14 mouse cellular contexts compared by ENCODE assay signal in genomic region chr3:85592067-85592466, GRCm38 (mm10). TPM values are rescaled to one million over a fixed set of nuclear protein-coding genes. Genes with fewer than 3 reads are reported as not detected.
A peak's percentile ranks its signal among the peaks of the same experiment; 100 is the strongest.
DNase-seq lines count a peak whose midpoint lies in the region; ATAC-seq lines count a peak whose summit lies in the region.
"Had no signal": no experiment of that assay in that cellular context is flagged by ENCODE, and none has a peak within 500 bp of the region (broad histone marks: within the 10 kb centered on the region; RNA-seq: fewer than 3 reads in every experiment).

No protein-coding gene starts in this region.

- H3K27ac ChIP-seq in heart, embryonic 16.5 days (ENCODE audit: low read length): peak overlapping the region; percentile 71
- H3K27ac ChIP-seq in liver, embryonic 15.5 days (replicated peaks): no peak overlapping the region
- H3K27ac ChIP-seq: limb, embryonic 13.5 days; neural tube, embryonic 12.5 days had no signal

- H3K4me1 ChIP-seq in heart, embryonic 16.5 days (ENCODE audit: control insufficient read depth, insufficient read depth, low read length): peaks cover 25% of the 10 kb centered on the region
- H3K4me1 ChIP-seq in liver, embryonic 15.5 days (replicated peaks): peaks cover 26% of the 10 kb centered on the region
- H3K4me1 ChIP-seq: limb, embryonic 13.5 days; neural tube, embryonic 12.5 days had no signal

- 35% methylated on average over 4 of the region's 4 CpGs for WGBS in heart, embryonic 16.5 days
- 21% methylated on average over 4 of the region's 4 CpGs for WGBS in liver, embryonic 15.5 days (ENCODE audit: insufficient replicate concordance)

- intact Hi-C loops in heart, postnatal 14 days (cut with DNase I): no loop called here

- ATAC-seq in heart, embryonic 16.5 days (replicated peaks; ENCODE audit: extremely low read depth, insufficient read depth, low FRiP score): no peak; the same call in 1 of the 2 replicates
- peak; percentile 72 for ATAC-seq in liver, embryonic 15.5 days (ENCODE audit: insufficient read depth)
- ATAC-seq: CD4-positive, CD25-positive, alpha-beta regulatory T cell, adult 4 months; hindbrain, embryonic 16.5 days; lung, postnatal 0 days had no signal

- H3K36me3 ChIP-seq in heart, embryonic 16.5 days (ENCODE audit: control insufficient read depth, insufficient read depth): no peaks in the 10 kb centered on the region
- no peaks in the 10 kb centered on the region for H3K36me3 ChIP-seq in liver, embryonic 15.5 days (replicated peaks)
- H3K36me3 ChIP-seq: limb, embryonic 13.5 days; neural tube, embryonic 12.5 days had no signal

- no peaks in the 10 kb centered on the region for H3K27me3 ChIP-seq in heart, embryonic 16.5 days (ENCODE audit: control insufficient read depth, insufficient read depth, low read length)
- no peaks in the 10 kb centered on the region for H3K27me3 ChIP-seq in liver, embryonic 15.5 days
- H3K27me3 ChIP-seq: limb, embryonic 13.5 days; neural tube, embryonic 12.5 days had no signal

- H3K9me3 ChIP-seq in heart, embryonic 16.5 days (replicated peaks; ENCODE audit: control insufficient read depth, low read length): no peaks in the 10 kb centered on the region
- H3K9me3 ChIP-seq in liver, embryonic 15.5 days (replicated peaks): no peaks in the 10 kb centered on the region
- H3K9me3 ChIP-seq: limb, embryonic 13.5 days; neural tube, embryonic 12.5 days had no signal

- H3K9ac ChIP-seq in heart, embryonic 16.5 days (ENCODE audit: low read length): no peak overlapping the region
- H3K9ac ChIP-seq in liver, embryonic 15.5 days: no peak overlapping the region
- H3K9ac ChIP-seq: limb, embryonic 13.5 days; neural tube, embryonic 12.5 days had no signal

- no peak for DNase-seq in heart, postnatal 14 days
- DNase-seq in MEL-GATA-1-ER (ENCODE audit: extremely low read depth, low read depth): peak; percentile 75
- DNase-seq in c-Kit-positive CD71-positive TER-119-negative erythroid progenitor cells, embryonic 14.5 days (ENCODE audit: low read depth): peak; percentile 87
- DNase-seq in frontal cortex, postnatal 36 days (ENCODE audit: low spot score in 2 of 2): no peak
- DNase-seq in layer of hippocampus, postnatal 36 days: no peak
- DNase-seq: cerebellum, adult 8-10 months; kidney, adult 9 months had no signal

- H3K4me2 ChIP-seq in heart, embryonic 16.5 days (ENCODE audit: low read depth, low read length): peak overlapping the region; percentile 15; the same call in 1 of the 2 replicates
- H3K4me2 ChIP-seq in liver, embryonic 15.5 days: peak overlapping the region; percentile 5
- H3K4me2 ChIP-seq: limb, embryonic 13.5 days; neural tube, embryonic 12.5 days had no signal

- no peak overlapping the region for H3K4me3 ChIP-seq in heart, embryonic 16.5 days (ENCODE audit: low read length)
- no peak overlapping the region for H3K4me3 ChIP-seq in liver, embryonic 15.5 days (replicated peaks)
- H3K4me3 ChIP-seq: limb, embryonic 13.5 days; neural tube, embryonic 12.5 days had no signal

RNA-seq across cellular contexts. Expression of gene Gatb, which starts 18.1 kb away (rescaled TPM):
- polyA plus RNA-seq in heart, embryonic 16.5 days (2015; fragmentation: Nextera tagmentation; extraction: Ambion mirVana): 40.3 and 40.6 TPM in 2 replicates
- 10 to 100 TPM; 28.1 to 30.8 TPM for total RNA-seq in heart, postnatal 14 days (2021)
- polyA plus RNA-seq in liver, embryonic 15.5 days (2015; fragmentation: Nextera tagmentation; extraction: Ambion mirVana): 13.9 and 17.1 TPM in 2 replicates
- 10 to 100 TPM; 20.0 to 24.3 TPM for total RNA-seq in layer of hippocampus, postnatal 36 days (2021)

Comparison
In these comparisons a context has a peak if more than half of its experiments do, and no peak if none do; other contexts are left out.
1. DNase-seq: peak in MEL-GATA-1-ER (single experiment) and c-Kit-positive CD71-positive TER-119-negative erythroid progenitor cells, embryonic 14.5 days (single experiment); none in heart, postnatal 14 days (0 of 2), frontal cortex, postnatal 36 days (0 of 2) and layer of hippocampus, postnatal 36 days (0 of 2).